Mouse (Mus musculus): ENCODE data around the gene Otc. TPM values are rescaled to one million over a fixed set of nuclear protein-coding genes. Genes with fewer than 3 reads are reported as not detected.

The Otc gene
- polyA plus RNA-seq, 1 experiment from 2014 or later: not detected

- Histone ChIP-seq H3K9ac (no peak overlapping the region), H3K4me3 (no peak overlapping the region), H3K4me1 (no peaks in the 10 kb centered on the region), H3K4me2 (no peak overlapping the region), H3K27ac (no peak overlapping the region), H3K9me3 (no peaks in the 10 kb centered on the region), H3K36me3 (no peaks in the 10 kb centered on the region), H3K27me3 (no peaks in the 10 kb centered on the region)
- 68% methylated on average over 3 of the region's 3 CpGs for WGBS
- ATAC-seq (ENCODE audit: insufficient number of reproducible peaks, insufficient read depth, low FRiP score, low TSS enrichment, low read depth): no peak
Observed at GRCm38 (mm10) chrX:10268308-10268707, 16.2 kb downstream of the Otc start.

- Histone ChIP-seq H3K27ac (no peak overlapping the region), H3K4me2 (no peak overlapping the region), H3K4me3 (no peak overlapping the region), H3K9ac (no peak overlapping the region), H3K4me1 (no peaks in the 10 kb centered on the region), H3K9me3 (no peaks in the 10 kb centered on the region), H3K27me3 (no peaks in the 10 kb centered on the region), H3K36me3 (no peaks in the 10 kb centered on the region)
- 79% methylated on average over 4 of the region's 4 CpGs for WGBS
- ATAC-seq (ENCODE audit: insufficient number of reproducible peaks, insufficient read depth, low FRiP score, low TSS enrichment, low read depth): no peak
Observed at GRCm38 (mm10) chrX:10268761-10269437, 16.8 kb downstream of the Otc start.

GRCm38 (mm10) chrX:10297341-10297740 is 45.2 kb downstream of the Otc start:
- Histone ChIP-seq H3K4me1 (no peaks in the 10 kb centered on the region), H3K27ac (no peak overlapping the region), H3K27me3 (no peaks in the 10 kb centered on the region), H3K4me3 (no peak overlapping the region), H3K9ac (no peak overlapping the region), H3K36me3 (no peaks in the 10 kb centered on the region), H3K4me2 (no peak overlapping the region), H3K9me3 (no peaks in the 10 kb centered on the region)
- WGBS: 88% methylated on average over 14 of the region's 14 CpGs
- no peak for ATAC-seq (ENCODE audit: insufficient number of reproducible peaks, insufficient read depth, low FRiP score, low TSS enrichment, low read depth)

GRCm38 (mm10) chrX:10318176-10318575 is 66.1 kb downstream of the Otc start:
- Histone ChIP-seq H3K9ac (no peak overlapping the region), H3K4me1 (no peaks in the 10 kb centered on the region)
- WGBS: 78% methylated on average over 4 of the region's 4 CpGs

GRCm38 (mm10) chrX:10330246-10330645 is 78.1 kb downstream of the Otc start:
- Histone ChIP-seq H3K36me3 (no peaks in the 10 kb centered on the region), H3K9ac (no peak overlapping the region), H3K4me1 (no peaks in the 10 kb centered on the region), H3K4me2 (no peak overlapping the region), H3K4me3 (no peak overlapping the region), H3K27me3 (no peaks in the 10 kb centered on the region), H3K9me3 (no peaks in the 10 kb centered on the region), H3K27ac (no peak overlapping the region)
- WGBS: 64% methylated on average over 1 of the region's 1 CpGs
- no peak for ATAC-seq (ENCODE audit: insufficient number of reproducible peaks, insufficient read depth, low FRiP score, low TSS enrichment, low read depth)

More at GRCm38 (mm10) chrX:10318176-10318575, 66.1 kb downstream of the Otc start:
- Histone ChIP-seq H3K27ac (no peak overlapping the region), H3K27me3 (no peaks in the 10 kb centered on the region), H3K36me3 (no peaks in the 10 kb centered on the region), H3K4me3 (no peak overlapping the region), H3K4me2 (no peak overlapping the region), H3K9me3 (no peaks in the 10 kb centered on the region)
- ATAC-seq (ENCODE audit: insufficient number of reproducible peaks, insufficient read depth, low FRiP score, low TSS enrichment, low read depth): no peak

GRCm38 (mm10) chrX:10331749-10332148 is 79.6 kb downstream of the Otc start:
- 91% methylated on average over 1 of the region's 1 CpGs for WGBS
- Histone ChIP-seq H3K27me3 (no peaks in the 10 kb centered on the region), H3K9ac (no peak overlapping the region), H3K4me2 (no peak overlapping the region), H3K4me1 (no peaks in the 10 kb centered on the region), H3K36me3 (no peaks in the 10 kb centered on the region), H3K27ac (no peak overlapping the region), H3K4me3 (no peak overlapping the region), H3K9me3 (no peaks in the 10 kb centered on the region)
- ATAC-seq (ENCODE audit: insufficient number of reproducible peaks, insufficient read depth, low FRiP score, low TSS enrichment, low read depth): no peak

- no peak overlapping the region for H3K9ac ChIP-seq
- no peaks in the 10 kb centered on the region for H3K36me3 ChIP-seq
- H3K4me1 ChIP-seq: no peaks in the 10 kb centered on the region
- no peaks in the 10 kb centered on the region for H3K9me3 ChIP-seq
- ATAC-seq (ENCODE audit: insufficient number of reproducible peaks, insufficient read depth, low FRiP score, low TSS enrichment, low read depth): no peak
- H3K27me3 ChIP-seq: no peaks in the 10 kb centered on the region
- no peak overlapping the region for H3K4me2 ChIP-seq
- no peak overlapping the region for H3K4me3 ChIP-seq
- WGBS: 22% methylated on average over 2 of the region's 2 CpGs
- no peak overlapping the region for H3K27ac ChIP-seq
Observed at GRCm38 (mm10) chrX:10336816-10337215, 84.7 kb downstream of the Otc start.

GRCm38 (mm10) chrX:10355867-10356266 is 103.8 kb downstream of the Otc start:
- H3K4me2 ChIP-seq: no peak overlapping the region
- H3K36me3 ChIP-seq: no peaks in the 10 kb centered on the region
- no peaks in the 10 kb centered on the region for H3K9me3 ChIP-seq
- no peaks in the 10 kb centered on the region for H3K27me3 ChIP-seq
- H3K27ac ChIP-seq: no peak overlapping the region
- H3K4me1 ChIP-seq: no peaks in the 10 kb centered on the region
- no peak for ATAC-seq (ENCODE audit: insufficient number of reproducible peaks, insufficient read depth, low FRiP score, low TSS enrichment, low read depth)
- no peak overlapping the region for H3K4me3 ChIP-seq
- H3K9ac ChIP-seq: no peak overlapping the region
- WGBS: 38% methylated on average over 4 of the region's 4 CpGs

Other genes with a start within 250 kb of the Otc start
- gene Srpx, start 134.6 kb upstream of the Otc start, polyA plus RNA-seq (2015; fragmentation: Nextera tagmentation; extraction: Ambion mirVana): 50.5 and 58.7 TPM in 2 replicates
- gene Rpgr, start 35.4 kb upstream of the Otc start, polyA plus RNA-seq (2015; fragmentation: Nextera tagmentation; extraction: Ambion mirVana): 20.1 and 21.2 TPM in 2 replicates
- 63.8 and 65.5 TPM in 2 replicates for gene Tspan7, start 232.9 kb downstream of the Otc start, polyA plus RNA-seq (2015; fragmentation: Nextera tagmentation; extraction: Ambion mirVana)